In the genomic region with DNA sequence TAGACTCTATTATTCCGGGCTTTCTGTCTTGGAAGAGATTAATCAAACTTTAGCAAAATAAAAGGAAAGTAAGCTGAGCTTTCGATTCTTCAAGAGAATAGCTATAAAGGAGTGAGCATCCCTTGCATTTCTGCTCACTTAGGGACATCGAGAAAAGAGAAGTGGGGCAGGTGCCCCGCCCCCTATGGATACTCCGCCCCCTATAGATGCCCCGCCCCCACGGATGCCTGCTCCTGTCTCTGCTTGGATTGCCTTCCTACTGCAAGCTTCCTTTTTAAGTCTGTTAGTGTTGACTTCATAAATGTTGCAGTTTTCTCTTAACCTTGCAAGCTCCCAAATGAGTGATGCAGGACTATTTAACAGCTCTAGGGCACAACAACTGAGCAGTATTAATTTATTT, we compare ENCODE assay signal across 25 mouse cellular contexts.
"Had no signal": no experiment of that assay in that cellular context is flagged by ENCODE, and none has a peak within 500 bp of the region (broad histone marks: within the 10 kb centered on the region; RNA-seq: fewer than 3 reads in every experiment).

No protein-coding gene starts in this region.

- H3K9ac ChIP-seq: heart, embryonic 12.5 days; hindbrain, embryonic 12.5 days; hindbrain, embryonic 14.5 days; intestine, embryonic 15.5 days; limb, embryonic 13.5 days; limb, embryonic 15.5 days; liver, embryonic 12.5 days; liver, embryonic 14.5 days had no signal

- DNase-seq: gastrocnemius, postnatal 25 days; heart, adult 18-20 months; heart, postnatal 10 days; heart, postnatal 4 days; kidney, adult 18-20 months; kidney, adult 8-10 months; kidney, postnatal 10 days; kidney, postnatal 25 days; kidney, postnatal 4 days; left cerebral cortex, postnatal 4 days had no signal

- H3K27me3 ChIP-seq: heart, embryonic 12.5 days; hindbrain, embryonic 12.5 days; intestine, embryonic 15.5 days; limb, embryonic 13.5 days; limb, embryonic 15.5 days; liver, embryonic 12.5 days had no signal

- H3K36me3 ChIP-seq: intestine, embryonic 15.5 days; limb, embryonic 15.5 days; liver, embryonic 12.5 days had no signal

- ATAC-seq: hindbrain, embryonic 16.5 days; inflammation-experienced regulatory T-cells, adult 6 months; intestine, postnatal 0 days; liver, embryonic 12.5 days had no signal

- H3K4me1 ChIP-seq: intestine, embryonic 15.5 days; limb, embryonic 15.5 days; liver, embryonic 12.5 days had no signal

- H3K27ac ChIP-seq: heart, embryonic 10.5 days; hindbrain, embryonic 10.5 days; hindbrain, embryonic 12.5 days; hindbrain, embryonic 14.5 days; intestine, embryonic 15.5 days; layer of hippocampus, adult 2 months; left cerebral cortex, adult 2 months; limb, embryonic 13.5 days; limb, embryonic 15.5 days; liver, embryonic 12.5 days; liver, embryonic 14.5 days had no signal

- H3K9me3 ChIP-seq: heart, embryonic 10.5 days; hindbrain, embryonic 10.5 days; hindbrain, embryonic 12.5 days; intestine, embryonic 15.5 days; limb, embryonic 13.5 days; limb, embryonic 15.5 days; liver, embryonic 12.5 days had no signal

- H3K4me2 ChIP-seq: heart, embryonic 12.5 days; hindbrain, embryonic 12.5 days; hindbrain, embryonic 14.5 days; intestine, embryonic 15.5 days; limb, embryonic 13.5 days; limb, embryonic 15.5 days; liver, embryonic 12.5 days had no signal

- H3K4me3 ChIP-seq: heart, embryonic 10.5 days; heart, embryonic 12.5 days; hindbrain, embryonic 10.5 days; hindbrain, embryonic 12.5 days; intestine, embryonic 15.5 days; layer of hippocampus, adult 2 months; left cerebral cortex, adult 2 months; limb, embryonic 13.5 days; limb, embryonic 15.5 days; liver, embryonic 12.5 days had no signal
